Mouse (Mus musculus) left cerebral cortex, postnatal 36 days (tissue): ENCODE data around the gene Mrpl23. TPM values are rescaled to one million over a fixed set of nuclear protein-coding genes. Genes with fewer than 3 reads are reported as not detected.
A peak's percentile ranks its signal among the peaks of the same experiment; 100 is the strongest.

Experiments
- DNase-seq, 2 experiments: peaks; one replicate each; pipeline ENCODE4 v3.0.0; 2021 to 2022; ENCODE audit warnings: low spot score in 2 of 2, mixed read lengths in 1 of 2
- intact Hi-C: fragments of 180-260 bp; cut with DNase I; formaldehyde crosslinking; loops from one replicate; pipeline ENCODE4 v1.15.1; 2025
- total RNA-seq, 2 experiments: library from RNA; stranded (reverse); gene quantifications; 2 replicates each; pipeline ENCODE4 v1.2.3; 2021

The Mrpl23 gene
- total RNA-seq = 1 to 10 TPM; 2.9 to 6.0 TPM

DNA sequence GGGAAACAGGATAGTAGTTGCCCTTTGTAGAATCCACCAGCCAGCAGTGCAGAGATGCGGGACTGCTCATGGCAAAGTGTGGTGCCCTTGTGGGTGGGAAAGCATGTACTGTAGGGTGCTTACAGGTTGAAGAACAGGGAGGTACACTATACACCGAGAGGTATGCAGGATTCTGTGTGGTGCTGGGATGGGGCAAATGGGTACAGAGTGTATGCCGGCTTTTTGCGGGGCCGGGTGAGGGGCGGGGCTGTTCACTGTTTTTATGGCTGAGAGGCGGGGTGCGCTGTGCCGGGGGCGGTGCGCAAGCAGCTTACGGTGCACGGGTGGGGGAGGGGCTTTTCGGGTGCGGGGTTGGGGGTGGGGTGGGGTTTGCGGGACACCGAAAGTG is at the start of gene Mrpl23:
Mrpl23 (plus strand) TSS at position 16 of the 388 bp plus-strand sequence.
- peak in 1 of 2 experiments; percentile 11 for DNase-seq

DNA sequence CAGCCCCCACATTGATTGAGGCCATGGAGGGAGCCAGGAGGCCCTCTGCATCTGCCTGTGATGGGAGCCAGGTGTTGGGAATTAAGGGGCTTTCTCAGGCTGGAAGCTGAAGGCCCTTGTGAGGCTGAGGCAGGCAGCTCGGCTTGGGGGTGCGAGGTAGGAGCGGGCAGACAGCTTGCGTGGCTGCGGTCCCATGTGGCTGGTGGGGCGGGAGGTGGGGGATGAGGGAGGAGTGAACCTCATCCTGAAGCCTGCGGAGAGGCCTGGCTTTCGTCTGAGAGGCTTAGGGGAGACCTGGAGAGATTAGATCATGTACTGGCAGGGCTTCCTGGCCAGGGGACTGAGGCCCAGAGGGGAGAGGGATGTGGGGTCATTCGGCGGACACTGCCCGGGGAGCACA is 49.4 kb upstream of the Mrpl23 start:
- DNase-seq = no peak
- intact Hi-C loops = no loop called here

More for the DNA sequence above, at the start of gene Mrpl23:
- intact Hi-C loops = loop anchor here (5.0 kb wide), 1 partner anchor 140 kb away; no protein-coding TSS in a partner anchor

DNA sequence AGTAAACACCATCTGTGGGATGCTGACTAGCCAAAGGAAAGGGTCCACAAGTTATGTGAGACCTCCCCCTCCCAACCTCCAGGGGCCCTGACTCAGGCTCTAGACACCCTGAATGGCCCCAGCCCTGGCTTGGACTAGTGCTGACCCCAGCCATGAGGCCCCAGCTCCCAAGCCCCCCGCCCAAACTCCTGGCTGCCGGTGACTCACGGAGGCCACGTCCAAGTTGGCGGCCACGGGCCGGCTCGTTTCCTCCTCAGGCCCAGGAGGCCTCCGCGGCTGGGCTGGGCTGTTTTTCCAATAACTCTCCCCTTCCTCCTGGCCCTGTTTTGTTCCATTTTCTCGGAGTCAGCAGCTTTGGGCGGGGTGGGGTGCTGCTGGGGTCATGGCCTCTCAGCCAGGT is 47.7 kb upstream of the Mrpl23 start:
- intact Hi-C loops = no loop called here

DNA sequence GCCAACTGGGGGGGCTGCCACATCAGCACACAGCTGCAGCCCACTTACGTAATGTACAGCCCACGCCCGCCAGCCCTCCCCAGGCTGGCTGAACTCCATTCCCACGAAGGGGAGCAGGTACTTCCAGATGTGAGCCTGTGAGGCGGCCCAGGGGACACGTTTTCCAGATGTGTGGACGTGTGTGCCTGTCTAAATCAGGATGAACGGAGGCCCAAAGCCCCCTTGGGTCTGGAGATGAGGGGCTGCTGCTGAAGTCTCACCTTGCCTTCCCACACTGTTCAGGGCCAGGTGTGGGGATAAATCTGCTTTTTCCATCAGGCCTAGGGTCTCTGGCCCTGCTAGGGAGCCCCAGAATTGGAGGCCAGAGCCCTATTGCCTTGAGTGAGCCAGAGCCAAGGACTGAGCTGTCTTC is 45.7 kb upstream of the Mrpl23 start:
- intact Hi-C loops = no loop called here
- DNase-seq = no peak

More for the DNA sequence above, 47.7 kb upstream of the Mrpl23 start:
- DNase-seq = no peak

DNA sequence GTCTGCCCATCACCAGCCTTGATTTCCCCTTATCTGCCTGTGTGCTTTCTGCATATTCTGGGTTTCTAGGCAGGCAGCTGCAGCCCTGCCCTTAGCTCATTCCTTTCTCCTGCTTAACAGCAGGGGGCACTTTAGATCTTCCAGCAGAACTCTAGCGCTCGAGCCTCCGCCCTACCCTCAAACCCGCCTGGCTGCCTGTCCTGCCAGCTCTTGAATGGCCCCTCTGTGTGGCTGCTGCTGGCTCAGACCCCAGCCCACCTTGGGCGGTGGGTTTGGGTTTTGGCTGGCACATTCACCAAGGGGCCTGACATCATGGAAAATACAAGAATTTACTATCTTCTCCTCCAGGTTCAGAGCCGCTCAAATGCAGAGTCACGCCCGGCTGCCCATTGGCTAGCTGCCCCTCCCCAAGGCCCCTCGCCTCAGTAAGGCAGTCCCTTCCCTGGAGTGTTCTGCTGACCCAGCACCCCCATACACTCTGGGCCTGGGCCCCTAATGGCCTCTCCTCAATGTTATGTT is 45.1 kb upstream of the Mrpl23 start:
- intact Hi-C loops = no loop called here
- no peak for DNase-seq

DNA sequence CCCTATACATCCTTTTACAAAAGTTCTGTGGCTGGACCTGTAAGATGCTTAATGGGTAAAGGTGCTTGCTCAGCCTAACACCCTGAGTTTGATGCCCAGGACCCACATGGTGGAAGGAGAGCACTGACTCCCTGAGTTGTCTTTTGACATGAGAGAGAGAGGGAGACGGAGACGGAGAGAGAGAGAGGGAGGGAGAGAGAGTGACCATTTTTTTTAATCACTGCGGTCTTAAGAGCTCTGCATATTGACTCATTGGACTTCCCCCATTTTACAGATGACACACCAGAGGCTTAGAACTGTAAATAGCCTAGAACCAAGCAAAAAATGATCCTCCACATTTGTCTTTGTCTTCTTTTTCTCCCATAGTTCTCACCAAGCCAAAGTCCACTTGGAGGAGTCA is 44.4 kb upstream of the Mrpl23 start:
- intact Hi-C loops = no loop called here
- DNase-seq = no peak

DNA sequence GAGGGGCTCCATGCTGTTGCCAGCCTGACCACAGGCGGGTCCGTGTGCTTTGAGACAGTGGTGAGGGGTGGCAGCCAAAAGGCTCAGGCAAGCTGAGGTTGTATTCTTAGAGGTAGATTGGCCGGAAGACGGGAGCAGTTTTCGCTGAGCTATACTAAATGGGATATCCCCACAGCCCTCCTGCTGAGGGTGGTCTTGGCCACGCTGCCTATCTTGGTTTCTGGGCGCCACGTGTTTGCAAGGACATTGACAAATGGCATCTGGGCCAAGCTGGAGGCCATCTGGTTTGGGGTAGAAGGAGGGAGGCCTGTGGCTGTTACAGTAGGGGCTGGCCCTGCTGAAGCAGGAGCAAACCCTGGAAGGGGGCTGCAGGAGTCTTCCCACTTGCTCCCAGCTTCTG is 39.0 kb upstream of the Mrpl23 start:
- intact Hi-C loops = no loop called here
- DNase-seq = no peak

DNA sequence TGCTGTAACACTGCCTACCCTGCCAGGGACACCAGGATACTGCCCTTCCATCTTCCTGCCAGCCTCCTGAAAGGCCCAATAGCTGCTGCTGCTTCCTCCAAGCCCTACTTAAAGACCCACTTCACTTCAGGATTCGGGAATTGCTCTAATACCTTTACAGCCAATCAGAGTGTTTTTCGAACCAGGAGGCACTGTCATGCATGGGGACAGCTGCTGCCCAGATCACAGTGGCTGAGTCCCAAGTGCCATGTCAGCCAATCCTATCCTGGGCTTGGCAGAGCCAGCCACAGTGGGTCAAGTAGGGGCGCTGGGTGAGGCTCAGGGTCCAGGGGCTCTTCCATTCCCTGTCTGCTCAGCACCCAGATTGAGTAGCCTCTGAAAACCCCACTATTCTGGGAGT is 36.3 kb upstream of the Mrpl23 start:
- intact Hi-C loops = loop anchor here (5.0 kb wide), 1 partner anchor 164 kb away; no protein-coding TSS in a partner anchor
- no peak for DNase-seq

DNA sequence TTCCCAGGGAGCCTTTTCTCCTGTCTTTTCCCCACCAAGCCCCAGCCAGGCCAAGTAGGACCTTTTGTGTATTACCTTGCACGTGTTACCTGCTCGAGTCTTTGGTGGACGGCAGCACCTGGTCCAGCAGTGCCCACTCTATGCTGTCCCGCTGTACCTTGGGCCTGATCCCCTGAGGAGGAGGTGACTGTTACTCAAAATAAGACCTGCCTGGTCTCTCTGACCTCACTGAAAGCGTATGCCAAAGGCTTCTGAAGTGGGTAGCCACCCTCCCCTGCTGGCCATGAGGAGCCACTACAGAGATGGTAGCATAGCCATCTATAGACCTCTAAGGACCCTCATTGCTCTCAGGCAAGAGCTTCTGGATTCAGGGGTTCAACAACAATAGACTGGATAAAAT is 35.7 kb upstream of the Mrpl23 start:
- intact Hi-C loops = loop anchor here (5.0 kb wide), 1 partner anchor 164 kb away; no protein-coding TSS in a partner anchor
- DNase-seq = no peak

DNA sequence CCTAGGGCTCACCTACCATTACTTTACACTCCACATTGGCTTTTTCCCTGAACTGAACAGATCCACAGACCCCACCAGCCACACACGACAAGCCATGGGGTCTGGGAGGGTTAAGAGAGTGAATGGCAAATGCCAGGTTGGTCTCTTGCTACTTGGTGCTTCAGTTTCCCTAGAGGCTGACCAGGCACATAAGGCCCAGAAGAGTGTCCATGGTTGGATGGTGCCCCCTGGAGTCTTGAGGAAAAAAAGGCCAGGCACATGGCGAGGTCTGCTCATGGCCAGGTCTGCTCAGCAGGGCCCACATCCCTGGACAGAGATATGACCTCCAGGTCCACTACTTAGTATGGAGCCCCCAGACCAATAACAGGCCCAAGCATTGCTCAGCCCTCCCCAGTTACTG is 34.7 kb upstream of the Mrpl23 start:
- intact Hi-C loops = loop anchor here (5.0 kb wide), 1 partner anchor 165 kb away; no protein-coding TSS in a partner anchor
- DNase-seq = peak in 1 of 2 experiments; percentile 15

DNA sequence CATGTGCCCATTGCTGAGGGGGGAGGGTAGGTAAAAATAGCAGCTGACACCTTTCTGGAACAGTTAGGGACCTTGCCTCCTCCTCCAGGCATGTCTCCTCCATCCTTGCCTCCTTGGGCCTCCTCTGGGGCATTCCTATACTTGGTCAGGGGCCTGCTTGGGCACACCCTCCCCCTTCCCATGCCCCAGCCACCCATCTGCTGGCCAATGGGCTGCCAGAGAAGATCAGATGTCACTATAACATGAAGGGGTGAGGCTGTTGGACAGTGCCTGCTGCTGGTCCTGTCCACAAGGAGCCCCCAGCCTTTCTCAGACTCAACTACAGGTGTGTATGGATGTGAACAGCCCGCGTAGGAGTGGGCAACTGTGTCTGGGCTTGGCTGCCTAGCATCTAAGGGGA is 33.9 kb upstream of the Mrpl23 start, which contains the start of gene Tnnt3:
Tnnt3 (plus strand) TSS at position 262 of the 400 bp plus-strand sequence.
- no peak for DNase-seq
- intact Hi-C loops = loop anchor here (5.0 kb wide), 1 partner anchor 166 kb away; no protein-coding TSS in a partner anchor

DNA sequence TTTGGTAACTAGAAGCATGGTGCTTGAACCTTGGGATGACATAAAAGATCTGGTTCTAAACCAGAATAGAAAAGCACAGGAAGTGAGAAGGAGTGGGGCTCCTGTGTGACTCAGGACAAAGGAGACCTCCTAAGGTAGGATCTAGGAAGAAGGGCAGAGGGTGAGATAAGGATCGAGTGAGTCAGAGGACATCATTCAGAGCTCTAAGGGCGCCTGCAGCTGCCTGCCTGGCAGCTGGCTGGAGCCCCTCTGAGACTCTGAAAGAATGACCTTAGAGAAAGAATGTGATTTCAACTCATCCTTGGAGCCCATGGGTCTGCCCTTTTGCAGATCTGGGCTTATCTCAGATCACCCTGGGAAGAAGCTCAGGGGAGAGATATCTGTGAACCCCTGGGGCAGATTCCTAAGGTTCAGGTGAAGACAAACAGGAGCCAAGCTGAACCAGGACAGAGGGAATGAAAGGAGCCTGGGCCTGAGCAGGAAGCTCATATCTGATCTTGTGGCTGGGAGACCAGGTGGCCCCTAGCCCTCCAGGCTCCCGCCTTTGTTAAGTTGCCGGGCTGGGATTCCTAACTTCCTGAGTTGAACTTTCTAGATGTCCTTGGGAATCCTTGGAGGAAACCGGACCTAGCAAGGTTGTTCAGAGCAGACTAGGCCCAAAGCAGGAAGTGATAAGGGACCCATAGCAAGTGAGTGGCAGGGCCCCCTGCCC is 33.3 kb upstream of the Mrpl23 start:
- no peak for DNase-seq
- intact Hi-C loops = loop anchor here (5.0 kb wide), 1 partner anchor 167 kb away; no protein-coding TSS in a partner anchor

DNA sequence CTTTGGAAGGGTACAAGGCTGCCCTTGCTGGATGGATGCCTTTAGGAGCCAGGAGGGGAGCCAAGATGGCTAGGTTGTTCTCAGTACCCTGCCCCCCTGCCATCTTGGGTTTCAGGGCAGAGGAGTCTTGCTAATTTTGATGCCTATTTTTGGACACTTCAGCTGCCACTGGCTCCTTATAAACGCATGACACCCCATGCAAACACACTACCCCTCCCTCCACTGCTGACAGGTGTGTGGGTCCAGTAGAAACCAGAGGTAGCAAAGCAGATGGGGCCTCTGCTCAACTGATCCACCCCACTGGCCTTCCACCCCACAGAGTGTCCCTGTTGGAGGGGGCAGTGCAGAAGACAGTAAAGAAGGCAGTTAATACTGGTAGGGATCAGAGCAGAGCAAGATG is 32.5 kb upstream of the Mrpl23 start:
- no peak for DNase-seq
- intact Hi-C loops = no loop called here

DNA sequence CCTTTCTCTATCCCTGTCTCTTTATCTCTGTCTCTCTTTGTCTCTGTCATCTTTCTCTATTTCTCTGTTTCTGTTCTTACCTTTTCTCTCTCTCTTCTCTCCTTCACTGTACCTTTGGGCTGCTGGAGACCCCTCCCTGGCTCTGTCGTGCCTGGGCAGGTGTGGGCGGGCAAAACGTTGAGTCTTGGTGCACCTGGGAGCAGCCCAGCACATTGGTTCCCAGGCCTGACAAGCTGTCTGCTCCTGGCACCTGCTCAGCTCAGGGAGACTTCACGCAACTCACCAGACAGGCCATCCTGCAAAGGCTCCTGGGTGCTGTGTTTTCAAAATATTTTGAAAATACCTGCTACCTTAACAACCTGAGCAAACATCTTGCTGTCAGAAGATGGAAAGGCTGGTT is 29.3 kb upstream of the Mrpl23 start:
- intact Hi-C loops = no loop called here
- no peak for DNase-seq

DNA sequence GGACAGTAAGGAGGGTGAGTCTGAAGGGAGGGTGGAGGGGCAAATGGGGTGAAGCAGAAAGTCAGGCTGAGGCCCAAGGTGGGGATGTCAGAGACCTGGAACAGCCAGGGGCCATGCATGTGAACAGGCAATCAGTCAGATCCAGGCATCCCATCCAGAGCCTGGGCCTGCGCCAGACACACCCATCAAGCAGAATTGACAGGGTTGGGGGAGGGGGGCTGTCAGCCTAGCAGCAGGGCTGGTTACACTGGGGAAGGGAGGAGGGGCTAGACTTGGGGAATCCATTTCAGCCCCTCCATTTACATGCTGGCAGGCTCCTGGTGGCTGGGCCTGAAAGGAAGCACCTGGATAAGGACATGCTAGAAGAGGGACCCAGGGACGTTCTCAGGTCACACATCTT is 26.5 kb upstream of the Mrpl23 start:
- intact Hi-C loops = no loop called here
- no peak for DNase-seq

DNA sequence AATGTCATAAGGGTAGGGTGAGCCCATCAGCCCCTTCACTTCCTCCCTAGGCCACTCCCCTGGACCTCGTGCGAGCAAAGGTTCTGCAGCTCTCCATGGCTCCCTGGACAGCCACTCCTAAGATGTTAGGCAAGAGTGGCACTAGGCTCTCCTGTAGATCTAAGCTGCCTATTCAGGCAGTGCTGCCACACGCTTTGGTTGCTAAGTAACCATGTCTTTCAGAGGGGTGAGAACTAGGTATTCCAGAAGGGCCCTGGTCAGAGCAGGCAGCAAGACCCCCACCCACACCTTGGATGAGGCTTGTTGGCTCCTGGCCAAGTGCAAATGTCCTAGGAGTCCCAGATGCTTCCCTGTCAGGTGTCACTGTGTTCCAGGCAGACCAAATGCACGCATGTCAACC is 26.0 kb upstream of the Mrpl23 start:
- intact Hi-C loops = no loop called here
- no peak for DNase-seq

DNA sequence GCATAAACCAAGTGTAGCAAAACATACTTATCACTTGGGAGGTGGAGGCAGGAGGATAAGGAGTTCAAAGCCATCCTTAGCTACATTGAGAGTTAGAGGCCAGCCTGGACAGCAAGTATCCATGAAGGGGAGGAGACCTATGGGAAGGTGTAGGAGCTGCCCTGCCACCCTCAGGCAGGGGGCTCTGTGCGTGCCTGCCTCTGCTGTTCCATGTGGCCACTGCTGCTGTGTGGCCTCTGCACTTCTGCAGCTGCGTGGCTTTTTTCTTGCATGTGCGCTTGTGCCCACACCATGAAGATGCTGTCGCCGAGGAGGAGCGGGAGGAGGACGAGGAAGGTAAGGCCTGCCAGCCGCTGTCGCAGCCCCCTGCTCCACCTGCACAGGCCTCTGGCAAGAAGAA is 25.0 kb upstream of the Mrpl23 start:
- intact Hi-C loops = no loop called here
- DNase-seq = no peak

DNA sequence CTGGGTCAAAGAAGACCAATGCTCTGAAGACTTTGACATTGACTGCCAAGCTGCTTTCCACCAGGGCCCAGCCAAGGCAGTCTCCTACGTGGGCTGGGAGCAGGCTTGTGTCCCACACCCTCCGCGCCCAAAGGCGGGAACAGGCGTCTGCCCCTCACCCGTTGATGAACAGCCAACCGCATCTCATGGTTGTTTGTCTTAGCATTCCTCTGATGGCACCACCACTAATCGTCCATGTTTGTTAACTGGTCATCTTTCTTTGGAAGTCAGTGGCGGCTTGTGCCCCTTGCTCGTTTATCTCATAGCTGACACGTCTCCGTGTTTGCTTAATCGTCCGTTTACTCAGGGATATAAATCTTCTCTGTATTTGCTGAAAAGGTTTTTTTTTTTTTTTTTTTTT is 23.0 kb upstream of the Mrpl23 start:
- intact Hi-C loops = no loop called here
- DNase-seq = no peak

DNA sequence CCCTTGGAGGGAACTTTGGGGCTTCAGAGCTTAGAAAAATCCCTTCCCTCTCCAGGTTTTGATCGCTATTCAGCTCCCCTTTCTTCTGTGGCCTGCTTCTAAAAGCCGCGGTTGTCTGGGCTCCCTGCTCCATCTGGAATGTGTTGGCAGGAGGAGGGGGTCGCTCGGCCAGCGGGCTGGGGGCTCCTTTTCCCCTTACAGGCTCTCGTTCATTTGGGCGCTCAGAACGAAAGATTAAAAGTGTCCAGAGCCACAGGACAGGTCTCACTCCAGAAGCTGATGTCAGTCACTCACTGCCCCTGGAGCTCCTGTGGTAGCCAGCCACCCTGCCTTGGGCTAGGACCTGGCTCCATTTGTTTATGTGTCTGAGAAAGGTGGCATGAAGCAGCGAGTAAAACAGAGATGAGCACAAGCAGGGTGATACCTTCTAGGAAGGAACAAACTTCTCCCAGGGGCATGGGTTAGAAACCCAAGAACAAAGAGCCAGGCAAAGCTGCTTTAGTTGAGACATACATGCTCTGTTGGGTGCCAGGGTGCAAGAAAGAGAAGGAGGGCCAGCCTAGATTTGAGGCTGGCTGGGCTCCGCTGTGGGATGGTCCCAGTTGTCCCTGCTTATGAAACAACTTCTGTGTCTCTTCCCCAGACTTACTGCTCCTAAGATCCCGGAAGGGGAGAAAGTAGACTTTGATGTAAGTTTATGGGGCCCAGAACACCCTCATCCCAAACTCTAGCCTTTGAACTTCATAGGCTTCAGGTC is 22.3 kb upstream of the Mrpl23 start:
- DNase-seq = no peak
- intact Hi-C loops = no loop called here

DNA sequence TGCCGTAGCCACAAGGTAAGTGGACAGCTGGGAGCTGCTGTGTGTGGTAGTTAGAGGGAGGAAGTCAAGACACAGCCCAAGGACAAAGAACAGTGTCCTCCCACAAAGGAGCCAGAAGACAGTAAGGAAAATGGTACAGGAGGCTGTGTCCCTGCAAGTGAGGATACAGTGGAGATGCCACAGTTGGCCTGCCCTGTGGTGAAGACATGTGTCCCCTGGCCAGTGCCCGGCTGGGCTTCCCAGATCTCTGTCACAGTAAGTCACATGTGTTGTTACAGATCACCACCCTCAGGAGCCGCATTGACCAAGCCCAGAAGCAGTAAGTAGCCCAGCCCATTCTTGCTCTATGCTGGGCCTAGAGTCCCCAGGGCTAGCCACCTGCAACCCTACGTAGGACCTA is 18.4 kb upstream of the Mrpl23 start:
- no peak for DNase-seq
- intact Hi-C loops = no loop called here
